Mouse (Mus musculus) limb, embryonic 12.5 days (tissue): Measurements from ENCODE around the gene Ntn3. TPM values are rescaled to one million over a fixed set of nuclear protein-coding genes. Genes with fewer than 3 reads are reported as not detected.

Source experiments
- ATAC-seq: fragments of 200-750 bp; cut with Nextera tagmentation; 2 replicates; pipeline ENCODE4 v1.8.0; 2017; ENCODE audit warnings: low read depth, moderate TSS enrichment; ENCODE audit not compliant: insufficient number of reproducible peaks, insufficient read depth, low FRiP score, low TSS enrichment
- H3K27ac ChIP-seq: fragments of 300-500 bp; sonication (generic); 2 replicates; pipeline ENCODE4 v1.5.1; 2016; ENCODE audit warnings: mild to moderate bottlenecking, moderate library complexity
- H3K27me3 ChIP-seq: fragments of 300-500 bp; sonication (generic); 2 replicates; pipeline ENCODE4 v1.6.1; 2016; ENCODE audit warnings: mild to moderate bottlenecking, moderate library complexity
- H3K36me3 ChIP-seq: fragments of 300-500 bp; sonication (generic); 2 replicates; pipeline ENCODE4 v1.6.1; 2016; ENCODE audit warnings: mild to moderate bottlenecking, moderate library complexity
- H3K4me1 ChIP-seq: fragments of 300-500 bp; sonication (generic); replicated peaks from 2 replicates; pipeline ENCODE4 v1.6.1; 2016
- H3K4me2 ChIP-seq: fragments of 300-500 bp; sonication (generic); 2 replicates; pipeline ENCODE4 v1.6.1; 2016; ENCODE audit warnings: mild to moderate bottlenecking, moderate library complexity
- H3K4me3 ChIP-seq: fragments of 300-500 bp; sonication (generic); replicated peaks from 2 replicates; pipeline ENCODE4 v1.5.1; 2016; ENCODE audit warnings: mild to moderate bottlenecking
- H3K9ac ChIP-seq: fragments of 300-500 bp; sonication (generic); replicated peaks from 2 replicates; pipeline ENCODE4 v1.6.1; 2016; ENCODE audit warnings: mild to moderate bottlenecking, moderate library complexity
- H3K9me3 ChIP-seq: fragments of 300-500 bp; sonication (generic); 2 replicates; pipeline ENCODE4 v1.6.1; 2016; ENCODE audit warnings: mild to moderate bottlenecking, moderate library complexity
- WGBS: fragments of 180-500 bp; shearing (Covaris S2); methylation state at CpG from one replicate; pipeline ENCODE4 v1.1.7; 2016; 5-methylcytosine and 5-hydroxymethylcytosine counted together
- polyA plus RNA-seq: library from polyadenylated mRNA; unstranded; fragments of >200 nt; fragmentation: Nextera tagmentation; extraction: Ambion mirVana; gene quantifications from 2 replicates; pipeline ENCODE4 v1.2.1, GENCODE M21; 2016

The Ntn3 gene
- polyA plus RNA-seq, 1 experiment from 2014 or later: 19.8 TPM

- Histone ChIP-seq H3K9me3 (no peaks in the 10 kb centered on the region), H3K27me3 (peaks cover 23% of the 10 kb centered on the region), H3K27ac (peak overlapping the region; percentile 97), H3K4me1 (peaks cover 68% of the 10 kb centered on the region), H3K9ac (no peak overlapping the region; the same call in 1 of the 2 replicates), H3K4me2 (peak overlapping the region; percentile 95), H3K4me3 (no peak overlapping the region), H3K36me3 (peaks cover 23% of the 10 kb centered on the region)
- ATAC-seq: no peak
- 71% methylated on average over 3 of the region's 3 CpGs for WGBS
Observed at GRCm38 (mm10) chr17:24210591-24210990, 1.3 kb upstream of the Ntn3 start.

GRCm38 (mm10) chr17:24209916-24210240 lies 547 bp upstream of the Ntn3 start:
- Histone ChIP-seq H3K4me1 (peaks cover 72% of the 10 kb centered on the region), H3K4me2 (peak overlapping the region; percentile 95)
- WGBS: 78% methylated on average over 3 of the region's 3 CpGs

GRCm38 (mm10) chr17:24208641-24209042 lies 689 bp downstream of the Ntn3 start:
- no peak for ATAC-seq
- H3K4me2 ChIP-seq: peak overlapping the region; percentile 95
- peak overlapping the region; percentile 79 for H3K9ac ChIP-seq
- H3K4me1 ChIP-seq: peaks cover 83% of the 10 kb centered on the region
- peak overlapping the region; percentile 97 for H3K27ac ChIP-seq
- whole genome bisulfite sequencing: under 1% methylated on average over 29 of the region's 29 CpGs
- H3K36me3 ChIP-seq: peaks cover 9% of the 10 kb centered on the region; the same call in 1 of the 2 replicates
- H3K27me3 ChIP-seq: peaks cover 23% of the 10 kb centered on the region
- peak overlapping the region; percentile 65 for H3K4me3 ChIP-seq
- H3K9me3 ChIP-seq: no peaks in the 10 kb centered on the region

More at GRCm38 (mm10) chr17:24209916-24210240, 547 bp upstream of the Ntn3 start:
- no peak for ATAC-seq
- peaks cover 23% of the 10 kb centered on the region for H3K27me3 ChIP-seq
- H3K9ac ChIP-seq: no peak overlapping the region
- H3K27ac ChIP-seq: peak overlapping the region; percentile 97
- peaks cover 16% of the 10 kb centered on the region for H3K36me3 ChIP-seq
- no peaks in the 10 kb centered on the region for H3K9me3 ChIP-seq
- peak overlapping the region; percentile 65 for H3K4me3 ChIP-seq

GRCm38 (mm10) chr17:24207768-24208640 lies 1.3 kb downstream of the Ntn3 start:
- H3K9me3 ChIP-seq: no peaks in the 10 kb centered on the region
- peak overlapping the region; percentile 79 for H3K9ac ChIP-seq
- H3K4me3 ChIP-seq: peak overlapping the region; percentile 65
- peaks cover 9% of the 10 kb centered on the region; the same call in 1 of the 2 replicates for H3K36me3 ChIP-seq
- peak overlapping the region; percentile 97 for H3K27ac ChIP-seq
- H3K4me1 ChIP-seq: peaks cover 89% of the 10 kb centered on the region
- H3K4me2 ChIP-seq: peak overlapping the region; percentile 95
- WGBS: 49% methylated on average over 34 of the region's 34 CpGs
- H3K27me3 ChIP-seq: peaks cover 23% of the 10 kb centered on the region
- ATAC-seq: no peak

- H3K4me1 ChIP-seq: peaks cover 81% of the 10 kb centered on the region
- H3K9me3 ChIP-seq: no peaks in the 10 kb centered on the region
- peaks cover 23% of the 10 kb centered on the region for H3K27me3 ChIP-seq
- peak overlapping the region; percentile 65 for H3K4me3 ChIP-seq
- WGBS: 5% methylated on average over 62 of the region's 62 CpGs
- peak overlapping the region; percentile 79 for H3K9ac ChIP-seq
- H3K27ac ChIP-seq: peak overlapping the region; percentile 35; the same call in 1 of the 2 replicates
- no peak; the same call in 1 of the 2 replicates for ATAC-seq
- peaks cover 9% of the 10 kb centered on the region; the same call in 1 of the 2 replicates for H3K36me3 ChIP-seq
- H3K4me2 ChIP-seq: peak overlapping the region; percentile 95
Observed at GRCm38 (mm10) chr17:24206451-24207351, 2.6 kb downstream of the Ntn3 start.

- 0 out of 2 replicates have a peak, but pooled peaks have one; percentile 1 for ATAC-seq
- peaks cover 74% of the 10 kb centered on the region for H3K4me1 ChIP-seq
- no peaks in the 10 kb centered on the region for H3K9me3 ChIP-seq
- peak overlapping the region; percentile 95 for H3K4me2 ChIP-seq
- peak overlapping the region; percentile 65 for H3K4me3 ChIP-seq
- H3K9ac ChIP-seq: peak overlapping the region; percentile 79
- WGBS: 9% methylated on average over 15 of the region's 15 CpGs
- peak overlapping the region; percentile 73 for H3K27ac ChIP-seq
- H3K36me3 ChIP-seq: peaks cover 9% of the 10 kb centered on the region; the same call in 1 of the 2 replicates
- H3K27me3 ChIP-seq: peaks cover 23% of the 10 kb centered on the region
Observed at GRCm38 (mm10) chr17:24205908-24206361, 3.4 kb downstream of the Ntn3 start.

GRCm38 (mm10) chr17:24205284-24205888 lies 3.9 kb downstream of the Ntn3 start, which contains the start of gene Tbc1d24:
Gene Tbc1d24 (minus strand): TSS chr17:24205562.
- Histone ChIP-seq H3K4me3 (peak within 1 kb of the TSS; percentile 65), H3K27me3 (peaks cover 23% of the 10 kb centered on the region), H3K4me1 (peaks cover 68% of the 10 kb centered on the region), H3K4me2 (peak within 1 kb of the TSS; percentile 95), H3K9me3 (no peaks in the 10 kb centered on the region), H3K36me3 (peaks cover 9% of the 10 kb centered on the region; the same call in 1 of the 2 replicates), H3K27ac (peak within 1 kb of the TSS; percentile 73), H3K9ac (peak within 1 kb of the TSS; percentile 79)
- under 1% methylated on average over 65 of the region's 65 CpGs for WGBS
- peak; percentile 40 for ATAC-seq

- 10% methylated on average over 7 of the region's 7 CpGs for WGBS
- peak overlapping the region; percentile 95 for H3K4me2 ChIP-seq
- peak overlapping the region; percentile 79 for H3K9ac ChIP-seq
- peak overlapping the region; percentile 73 for H3K27ac ChIP-seq
- H3K4me3 ChIP-seq: peak overlapping the region; percentile 65
- H3K4me1 ChIP-seq: peaks cover 63% of the 10 kb centered on the region
- ATAC-seq: no peak
- H3K36me3 ChIP-seq: peaks cover 9% of the 10 kb centered on the region; the same call in 1 of the 2 replicates
- peaks cover 23% of the 10 kb centered on the region for H3K27me3 ChIP-seq
- H3K9me3 ChIP-seq: no peaks in the 10 kb centered on the region
Observed at GRCm38 (mm10) chr17:24204846-24205245, 4.5 kb downstream of the Ntn3 start.

- Histone ChIP-seq H3K9me3 (no peaks in the 10 kb centered on the region), H3K4me1 (peaks cover 54% of the 10 kb centered on the region), H3K27me3 (peaks cover 23% of the 10 kb centered on the region), H3K27ac (no peak overlapping the region), H3K36me3 (peaks cover 9% of the 10 kb centered on the region; the same call in 1 of the 2 replicates), H3K4me3 (peak overlapping the region; percentile 65), H3K4me2 (peak overlapping the region; percentile 95), H3K9ac (peak overlapping the region; percentile 79; the same call in 1 of the 2 replicates)
- 77% methylated on average over 3 of the region's 3 CpGs for whole genome bisulfite sequencing
- ATAC-seq: no peak
Observed at GRCm38 (mm10) chr17:24203611-24204534, 5.5 kb downstream of the Ntn3 start.
